Mouse (Mus musculus): ENCODE data around the gene Cldn34c3.
"Not testable (repeated sequence)": the region's sequence is repeated elsewhere in the genome, so short reads cannot be mapped to it uniquely, and the experiment has no call there.

Gene Cldn34c3

DNA sequence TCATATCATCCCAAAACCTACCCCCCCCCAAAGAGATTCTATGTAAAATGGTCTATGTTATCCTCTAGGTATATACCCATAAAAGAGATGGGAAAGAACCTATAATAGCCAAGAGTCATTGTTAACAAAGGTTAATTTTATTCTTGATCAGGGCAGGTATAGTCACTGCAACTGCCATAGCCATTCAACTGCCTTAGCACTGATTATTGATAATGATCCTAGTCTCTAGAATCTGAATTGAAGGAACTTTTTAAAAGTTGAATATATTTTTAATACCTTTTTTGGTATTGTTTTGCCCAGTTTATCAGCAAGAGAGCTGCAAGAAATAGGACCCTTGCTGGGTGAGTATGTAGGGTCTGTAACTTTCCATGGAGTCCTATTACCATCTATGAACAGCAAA is at the start of gene Cldn34c3:
Cldn34c3 (plus strand) TSS at position 301 of the 400 bp plus-strand sequence.
- not testable (repeated sequence) for DNase-seq

All from cerebellum, adult 9-11 months (tissue).